Mouse (Mus musculus): ENCODE data around the gene Bcas1. TPM values are rescaled to one million over a fixed set of nuclear protein-coding genes. Genes with fewer than 3 reads are reported as not detected.
"Not testable (repeated sequence)": the region's sequence is repeated elsewhere in the genome, so short reads cannot be mapped to it uniquely, and the experiment has no call there.

The Bcas1 gene
- total RNA-seq (2017) = 1.2 to 1.3 TPM in 2 of 3 replicates, not detected in the other

- no peak for ATAC-seq (replicated peaks; ENCODE audit: insufficient number of reproducible peaks, low FRiP score, low TSS enrichment, poor library complexity, severe bottlenecking)
These were observed at the start of gene Bcas1 for GRCm38 (mm10) chr2:170427704-170428103. TSS of gene Bcas1 (minus strand) at chr2:170427845.

- no peak for ATAC-seq (replicated peaks; ENCODE audit: insufficient number of reproducible peaks, low FRiP score, low TSS enrichment, poor library complexity, severe bottlenecking)
These were observed 49.0 kb upstream of the Bcas1 start for GRCm38 (mm10) chr2:170476643-170477042.

GRCm38 (mm10) chr2:170476215-170476614, 48.6 kb upstream of the Bcas1 start:
- no peak for ATAC-seq (replicated peaks; ENCODE audit: insufficient number of reproducible peaks, low FRiP score, low TSS enrichment, poor library complexity, severe bottlenecking)

- ATAC-seq (replicated peaks; ENCODE audit: insufficient number of reproducible peaks, low FRiP score, low TSS enrichment, poor library complexity, severe bottlenecking) = no peak
These were observed 47.5 kb upstream of the Bcas1 start for GRCm38 (mm10) chr2:170475164-170475563.

GRCm38 (mm10) chr2:170474125-170474524, 46.5 kb upstream of the Bcas1 start:
- no peak for ATAC-seq (replicated peaks; ENCODE audit: insufficient number of reproducible peaks, low FRiP score, low TSS enrichment, poor library complexity, severe bottlenecking)

GRCm38 (mm10) chr2:170470591-170470990, 42.9 kb upstream of the Bcas1 start:
- ATAC-seq (replicated peaks; ENCODE audit: insufficient number of reproducible peaks, low FRiP score, low TSS enrichment, poor library complexity, severe bottlenecking) = no peak

- no peak for ATAC-seq (replicated peaks; ENCODE audit: insufficient number of reproducible peaks, low FRiP score, low TSS enrichment, poor library complexity, severe bottlenecking)
These were observed 42.1 kb upstream of the Bcas1 start for GRCm38 (mm10) chr2:170469616-170470308.

- no peak for ATAC-seq (replicated peaks; ENCODE audit: insufficient number of reproducible peaks, low FRiP score, low TSS enrichment, poor library complexity, severe bottlenecking)
These were observed 40.4 kb upstream of the Bcas1 start for GRCm38 (mm10) chr2:170468009-170468408.

GRCm38 (mm10) chr2:170464817-170465216, 37.2 kb upstream of the Bcas1 start:
- ATAC-seq (replicated peaks; ENCODE audit: insufficient number of reproducible peaks, low FRiP score, low TSS enrichment, poor library complexity, severe bottlenecking) = no peak

GRCm38 (mm10) chr2:170461652-170462051, 34.0 kb upstream of the Bcas1 start:
- no peak for ATAC-seq (replicated peaks; ENCODE audit: insufficient number of reproducible peaks, low FRiP score, low TSS enrichment, poor library complexity, severe bottlenecking)

GRCm38 (mm10) chr2:170459805-170460204, 32.2 kb upstream of the Bcas1 start:
- no peak for ATAC-seq (replicated peaks; ENCODE audit: insufficient number of reproducible peaks, low FRiP score, low TSS enrichment, poor library complexity, severe bottlenecking)

- ATAC-seq (replicated peaks; ENCODE audit: insufficient number of reproducible peaks, low FRiP score, low TSS enrichment, poor library complexity, severe bottlenecking) = no peak
These were observed 31.5 kb upstream of the Bcas1 start for GRCm38 (mm10) chr2:170459183-170459582.

- not testable (repeated sequence) for ATAC-seq (replicated peaks; ENCODE audit: insufficient number of reproducible peaks, low FRiP score, low TSS enrichment, poor library complexity, severe bottlenecking)
These were observed 26.2 kb upstream of the Bcas1 start for GRCm38 (mm10) chr2:170453809-170454208.

GRCm38 (mm10) chr2:170450933-170451332, 23.3 kb upstream of the Bcas1 start:
- ATAC-seq (replicated peaks; ENCODE audit: insufficient number of reproducible peaks, low FRiP score, low TSS enrichment, poor library complexity, severe bottlenecking) = 0 out of 2 replicates have a peak, but pooled peaks have one; percentile 42

GRCm38 (mm10) chr2:170447651-170448050, 20.0 kb upstream of the Bcas1 start:
- ATAC-seq (replicated peaks; ENCODE audit: insufficient number of reproducible peaks, low FRiP score, low TSS enrichment, poor library complexity, severe bottlenecking) = no peak

- no peak for ATAC-seq (replicated peaks; ENCODE audit: insufficient number of reproducible peaks, low FRiP score, low TSS enrichment, poor library complexity, severe bottlenecking)
These were observed 19.3 kb upstream of the Bcas1 start for GRCm38 (mm10) chr2:170446843-170447383.

GRCm38 (mm10) chr2:170445861-170446260, 18.2 kb upstream of the Bcas1 start:
- no peak for ATAC-seq (replicated peaks; ENCODE audit: insufficient number of reproducible peaks, low FRiP score, low TSS enrichment, poor library complexity, severe bottlenecking)

- ATAC-seq (replicated peaks; ENCODE audit: insufficient number of reproducible peaks, low FRiP score, low TSS enrichment, poor library complexity, severe bottlenecking) = no peak
These were observed 14.9 kb upstream of the Bcas1 start for GRCm38 (mm10) chr2:170442535-170442934.

GRCm38 (mm10) chr2:170438782-170439181, 11.1 kb upstream of the Bcas1 start:
- ATAC-seq (replicated peaks; ENCODE audit: insufficient number of reproducible peaks, low FRiP score, low TSS enrichment, poor library complexity, severe bottlenecking) = no peak

GRCm38 (mm10) chr2:170436204-170436603, 8.6 kb upstream of the Bcas1 start:
- peak; percentile 73 for ATAC-seq (replicated peaks; ENCODE audit: insufficient number of reproducible peaks, low FRiP score, low TSS enrichment, poor library complexity, severe bottlenecking)

All from monocyte, adult 5-6 weeks (primary cell).